Mouse (Mus musculus): ENCODE results near the gene Parp2.
"Not testable (repeated sequence)": the region's sequence is repeated elsewhere in the genome, so short reads cannot be mapped to it uniquely, and the experiment has no call there.

Parp2 gene

DNA sequence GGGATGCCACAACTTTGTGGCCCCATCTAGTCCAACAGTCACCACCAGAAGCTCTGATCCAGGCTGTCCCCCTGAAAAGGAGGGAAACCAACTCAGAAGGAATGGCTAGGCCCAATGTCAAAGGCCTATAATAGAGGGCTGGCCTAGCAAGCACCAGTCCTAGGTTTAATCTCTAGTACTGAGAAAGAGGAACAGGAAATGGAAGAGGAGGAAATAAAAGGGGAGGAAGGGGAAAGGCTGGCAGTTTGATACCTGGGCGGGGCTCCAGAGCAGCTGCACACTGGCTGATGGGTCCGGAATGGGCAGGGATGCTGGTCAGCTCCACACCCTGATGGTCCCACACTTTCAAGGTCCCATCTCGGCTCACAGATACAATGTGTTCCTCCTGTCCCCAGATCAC lies 22.2 kb downstream of the Parp2 start:
- no peak for DNase-seq (ENCODE audit: low read depth, low spot score)

- no peak for DNase-seq (ENCODE audit: low read depth, low spot score)
These were observed 26.3 kb downstream of the Parp2 start for GRCm38 (mm10) chr14:50833964-50834363.

DNA sequence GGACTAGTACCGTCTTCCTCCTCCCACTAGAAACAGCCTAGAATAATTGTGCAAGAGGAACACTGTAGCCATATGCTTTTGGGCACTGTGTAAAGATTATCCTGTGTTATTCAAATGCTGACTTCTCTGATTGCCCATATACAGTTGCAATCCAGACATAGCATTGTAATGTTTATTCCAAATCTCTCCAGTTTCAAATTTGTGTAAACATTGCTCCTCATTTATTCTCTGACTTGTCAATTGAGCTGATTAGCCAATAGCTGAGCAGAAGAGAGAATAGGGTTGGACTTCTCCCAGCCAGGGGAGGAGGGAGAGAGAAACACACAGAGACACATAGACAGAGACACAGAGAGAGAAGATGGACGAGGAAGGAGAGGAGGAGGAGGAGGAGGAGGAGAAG lies 26.8 kb downstream of the Parp2 start:
- DNase-seq (ENCODE audit: low read depth, low spot score), result no peak

DNA sequence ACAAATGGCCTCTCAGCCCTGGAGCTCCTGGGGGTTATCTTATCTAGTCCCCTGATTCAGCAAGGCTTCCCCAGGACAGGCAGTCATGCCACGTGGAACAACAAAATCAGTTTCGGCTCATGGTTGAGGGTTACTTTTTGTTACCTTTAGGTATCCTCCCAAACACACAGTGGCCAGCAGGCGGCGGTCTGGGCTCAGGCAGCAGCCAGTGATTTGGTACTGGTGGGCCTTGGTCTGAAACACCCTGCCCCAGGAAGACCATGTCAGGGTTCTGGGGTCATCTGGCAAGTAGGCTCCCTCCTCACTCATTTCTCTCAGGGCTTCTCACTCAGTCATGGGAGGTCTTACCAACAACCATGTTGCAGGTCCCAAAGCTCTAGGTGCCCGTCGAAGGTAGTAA lies 29.6 kb downstream of the Parp2 start:
- DNase-seq (ENCODE audit: low read depth, low spot score), result no peak

DNA sequence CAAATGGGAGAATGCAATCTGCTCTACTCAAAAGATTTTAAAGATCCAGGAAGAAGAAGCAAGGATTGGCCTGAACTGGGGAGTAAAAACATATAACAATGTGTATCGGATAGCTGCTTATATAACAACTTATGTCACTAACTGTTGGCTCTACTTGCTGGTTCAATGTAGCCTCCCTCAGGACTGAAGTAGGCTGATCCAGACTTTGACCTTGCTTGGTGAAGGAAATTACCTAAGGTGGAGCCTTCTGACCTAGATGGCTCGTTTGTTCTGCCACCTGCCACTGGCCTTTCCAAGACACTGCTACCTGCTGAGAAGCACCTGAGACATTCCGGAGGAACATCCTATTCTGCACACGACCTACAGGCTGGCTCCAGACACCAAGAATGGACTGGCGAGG lies 48.1 kb downstream of the Parp2 start:
- no peak for DNase-seq (ENCODE audit: low read depth, low spot score)

GRCm38 (mm10) chr14:50862641-50863040 lies 55.0 kb downstream of the Parp2 start:
- DNase-seq (ENCODE audit: low read depth, low spot score), result no peak

DNA sequence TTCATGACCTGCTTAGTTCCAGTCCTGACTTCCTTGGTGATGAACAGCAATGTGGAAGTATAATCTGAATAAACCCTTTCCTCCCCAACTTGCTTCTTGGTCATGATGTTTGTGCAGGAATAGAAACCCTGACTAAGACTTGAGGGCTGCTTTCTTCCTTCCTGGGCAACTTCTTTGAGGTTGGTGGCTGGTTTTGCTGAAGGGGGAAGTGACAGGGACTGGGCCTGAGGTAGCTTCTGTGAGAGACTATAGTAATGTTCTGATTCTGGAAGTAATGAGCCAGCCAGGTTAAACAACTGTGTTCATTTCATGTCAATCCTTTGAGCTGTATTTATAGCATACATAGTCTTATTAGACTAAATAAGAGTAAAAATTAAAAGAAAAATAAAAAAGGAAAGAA lies 57.4 kb downstream of the Parp2 start:
- not testable (repeated sequence) for DNase-seq (ENCODE audit: low read depth, low spot score)

DNA sequence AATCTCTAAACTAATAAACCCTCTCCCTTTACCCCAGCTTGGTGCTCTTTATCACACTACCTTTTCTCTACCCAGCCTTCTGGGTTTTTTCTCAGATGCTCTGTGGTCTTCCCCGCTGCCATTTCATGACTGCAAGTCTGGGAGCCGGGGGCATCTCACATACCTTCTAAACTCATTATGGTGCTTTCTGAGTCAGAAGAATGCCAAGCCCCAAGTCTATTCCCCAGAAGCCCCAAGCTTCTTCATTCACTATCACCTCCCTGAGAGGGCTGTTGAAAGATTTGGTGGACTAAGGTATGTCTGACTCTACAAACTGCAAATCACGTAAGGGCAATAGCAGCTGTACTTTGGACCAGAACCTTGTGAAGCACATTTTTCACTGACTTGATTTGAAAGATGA lies 59.3 kb downstream of the Parp2 start:
- no peak for DNase-seq (ENCODE audit: low read depth, low spot score)

GRCm38 (mm10) chr14:50868211-50868610 lies 60.6 kb downstream of the Parp2 start:
- DNase-seq (ENCODE audit: low read depth, low spot score), result no peak

GRCm38 (mm10) chr14:50868656-50869055 lies 61.0 kb downstream of the Parp2 start:
- DNase-seq (ENCODE audit: low read depth, low spot score), result no peak

DNA sequence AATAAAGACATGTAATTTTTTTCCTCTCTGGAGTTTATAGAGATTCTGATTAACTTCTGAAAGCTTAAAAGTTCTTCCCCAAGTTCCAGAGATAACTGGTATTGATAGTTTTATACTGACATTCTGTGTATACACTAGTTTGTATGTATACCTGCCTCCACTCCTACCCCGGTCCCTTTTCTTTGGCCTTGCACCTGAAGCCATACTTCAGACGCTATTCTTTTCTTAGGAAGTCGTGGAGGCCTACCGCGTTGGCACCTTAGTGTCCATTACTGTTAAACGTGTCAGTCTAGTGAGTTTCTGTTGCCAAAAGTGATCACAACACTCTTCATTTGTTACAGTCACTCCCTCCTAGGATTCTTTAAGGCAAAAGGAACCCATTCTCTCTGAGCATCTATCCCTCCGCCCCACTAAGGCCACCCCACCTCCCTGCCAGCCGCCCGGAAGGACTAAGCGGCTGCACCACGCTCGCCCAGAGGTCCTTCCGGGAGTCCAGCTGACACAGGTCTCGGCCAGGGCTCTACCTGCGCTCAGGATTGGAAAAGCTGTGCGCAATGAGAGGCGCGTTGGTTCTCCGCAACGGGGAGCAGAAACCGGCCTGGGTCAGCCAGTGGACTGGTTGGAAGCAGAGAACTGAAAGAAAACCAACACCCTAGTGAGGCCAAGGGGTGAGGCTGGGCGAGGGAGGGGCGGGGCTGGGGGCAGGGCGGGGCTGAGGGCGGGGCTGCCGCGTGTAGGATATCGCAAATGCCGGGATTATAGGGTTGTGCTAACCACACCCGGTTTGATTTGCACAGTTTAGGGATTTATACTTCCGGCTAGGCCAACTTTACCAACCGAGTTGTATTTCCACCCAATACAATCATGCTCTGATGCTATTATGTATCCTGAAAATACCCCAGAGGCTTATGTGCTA lies 62.5 kb downstream of the Parp2 start, which contains the start of gene Tep1:
Gene Tep1 (minus strand): TSS at position 672 of the 916 bp plus-strand sequence.
- DNase-seq (ENCODE audit: low read depth, low spot score), result peak; percentile 51

- no peak for DNase-seq (ENCODE audit: low read depth, low spot score)
These were observed 63.1 kb downstream of the Parp2 start for GRCm38 (mm10) chr14:50870805-50871143.
